Mouse (Mus musculus): Measurements from ENCODE around the gene Camkv. TPM values are rescaled to one million over a fixed set of nuclear protein-coding genes. Genes with fewer than 3 reads are reported as not detected.

Gene Camkv
- polyA plus RNA-seq, 1 experiment from 2014 or later, result 0.54 TPM

GRCm38 (mm10) chr9:107984052-107984753 is 48.7 kb downstream of the Camkv start:
- peak overlapping the region; percentile 82 for H3K4me3 ChIP-seq
- H3K9ac ChIP-seq, result peak overlapping the region; percentile 93
- H3K27me3 ChIP-seq (replicated peaks), result no peaks in the 10 kb centered on the region
- no peak for ATAC-seq
- peak overlapping the region; percentile 86 for H3K4me2 ChIP-seq
- 25% methylated on average over 19 of the region's 19 CpGs for WGBS (ENCODE audit: insufficient replicate concordance)
- no peaks in the 10 kb centered on the region for H3K9me3 ChIP-seq (replicated peaks)
- peak overlapping the region; percentile 98 for H3K27ac ChIP-seq
- H3K36me3 ChIP-seq, result peaks cover 58% of the 10 kb centered on the region
- peaks cover 80% of the 10 kb centered on the region for H3K4me1 ChIP-seq

- Histone ChIP-seq H3K9me3 (replicated peaks) (no peaks in the 10 kb centered on the region), H3K27ac (peak overlapping the region; percentile 98), H3K4me2 (peak overlapping the region; percentile 86), H3K4me1 (peaks cover 78% of the 10 kb centered on the region), H3K9ac (peak overlapping the region; percentile 93), H3K27me3 (replicated peaks) (no peaks in the 10 kb centered on the region), H3K4me3 (peak overlapping the region; percentile 82), H3K36me3 (peaks cover 53% of the 10 kb centered on the region)
- WGBS (ENCODE audit: insufficient replicate concordance), result 17% methylated on average over 9 of the region's 9 CpGs
- ATAC-seq, result no peak
Measured at GRCm38 (mm10) chr9:107984754-107985055, 49.2 kb downstream of the Camkv start.

- peaks cover 45% of the 10 kb centered on the region for H3K36me3 ChIP-seq
- H3K9me3 ChIP-seq (replicated peaks), result no peaks in the 10 kb centered on the region
- no peaks in the 10 kb centered on the region for H3K27me3 ChIP-seq (replicated peaks)
- WGBS (ENCODE audit: insufficient replicate concordance), result under 1% methylated on average over 58 of the region's 58 CpGs
- peak within 1 kb of the TSS; percentile 98 for H3K27ac ChIP-seq
- ATAC-seq, result peak; percentile 75
- H3K9ac ChIP-seq, result peak within 1 kb of the TSS; percentile 93
- peak within 1 kb of the TSS; percentile 82 for H3K4me3 ChIP-seq
- H3K4me1 ChIP-seq, result peaks cover 78% of the 10 kb centered on the region
- peak within 1 kb of the TSS; percentile 86 for H3K4me2 ChIP-seq
Measured at GRCm38 (mm10) chr9:107985131-107986119, 50.0 kb downstream of the Camkv start, which contains the start of gene Inka1. Gene Inka1, minus strand, starts transcription at chr9:107985879.

GRCm38 (mm10) chr9:107986376-107986775 is 50.9 kb downstream of the Camkv start:
- H3K4me3 ChIP-seq, result peak overlapping the region; percentile 82
- H3K36me3 ChIP-seq, result peaks cover 36% of the 10 kb centered on the region
- H3K4me1 ChIP-seq, result peaks cover 68% of the 10 kb centered on the region
- no peaks in the 10 kb centered on the region for H3K9me3 ChIP-seq (replicated peaks)
- H3K27ac ChIP-seq, result peak overlapping the region; percentile 98
- 1% methylated on average over 18 of the region's 18 CpGs for WGBS (ENCODE audit: insufficient replicate concordance)
- no peaks in the 10 kb centered on the region for H3K27me3 ChIP-seq (replicated peaks)
- ATAC-seq, result no peak
- H3K9ac ChIP-seq, result peak overlapping the region; percentile 93
- H3K4me2 ChIP-seq, result peak overlapping the region; percentile 86

GRCm38 (mm10) chr9:107987950-107988349 is 52.5 kb downstream of the Camkv start:
- ATAC-seq, result no peak
- Histone ChIP-seq H3K9me3 (replicated peaks) (no peaks in the 10 kb centered on the region), H3K9ac (no peak overlapping the region), H3K27ac (no peak overlapping the region), H3K27me3 (replicated peaks) (no peaks in the 10 kb centered on the region), H3K4me2 (no peak overlapping the region), H3K36me3 (peaks cover 20% of the 10 kb centered on the region), H3K4me1 (peaks cover 52% of the 10 kb centered on the region), H3K4me3 (no peak overlapping the region)
- WGBS (ENCODE audit: insufficient replicate concordance), result 59% methylated on average over 3 of the region's 3 CpGs

GRCm38 (mm10) chr9:107992197-107992596 is 56.7 kb downstream of the Camkv start, which contains the start of gene Cdhr4:
Gene Cdhr4, plus strand, starts transcription at chr9:107992497.
- peaks cover 22% of the 10 kb centered on the region for H3K4me1 ChIP-seq
- no peaks in the 10 kb centered on the region for H3K27me3 ChIP-seq (replicated peaks)
- no peak within 1 kb of the TSS for H3K27ac ChIP-seq
- H3K36me3 ChIP-seq, result no peaks in the 10 kb centered on the region
- H3K4me2 ChIP-seq, result no peak within 1 kb of the TSS
- H3K9me3 ChIP-seq (replicated peaks), result no peaks in the 10 kb centered on the region
- no peak within 1 kb of the TSS for H3K4me3 ChIP-seq
- H3K9ac ChIP-seq, result no peak within 1 kb of the TSS
- no peak for ATAC-seq
- WGBS (ENCODE audit: insufficient replicate concordance), result 68% methylated on average over 2 of the region's 2 CpGs

- no peaks in the 10 kb centered on the region for H3K36me3 ChIP-seq
- H3K9ac ChIP-seq, result no peak overlapping the region
- no peaks in the 10 kb centered on the region for H3K9me3 ChIP-seq (replicated peaks)
- no peak overlapping the region for H3K4me3 ChIP-seq
- no peak overlapping the region for H3K4me2 ChIP-seq
- H3K27me3 ChIP-seq (replicated peaks), result no peaks in the 10 kb centered on the region
- ATAC-seq, result no peak
- H3K27ac ChIP-seq, result no peak overlapping the region
- WGBS (ENCODE audit: insufficient replicate concordance), result 83% methylated on average over 11 of the region's 11 CpGs
- peaks cover 15% of the 10 kb centered on the region for H3K4me1 ChIP-seq
Measured at GRCm38 (mm10) chr9:107993013-107993412, 57.5 kb downstream of the Camkv start.

GRCm38 (mm10) chr9:107994464-107994863 is 59.0 kb downstream of the Camkv start:
- H3K27ac ChIP-seq, result no peak overlapping the region
- no peak overlapping the region for H3K4me3 ChIP-seq
- no peak overlapping the region for H3K9ac ChIP-seq
- 20% methylated on average over 2 of the region's 2 CpGs for WGBS (ENCODE audit: insufficient replicate concordance)
- no peaks in the 10 kb centered on the region for H3K9me3 ChIP-seq (replicated peaks)
- peaks cover 10% of the 10 kb centered on the region for H3K4me1 ChIP-seq
- no peaks in the 10 kb centered on the region for H3K27me3 ChIP-seq (replicated peaks)
- no peak overlapping the region for H3K4me2 ChIP-seq
- no peaks in the 10 kb centered on the region for H3K36me3 ChIP-seq
- no peak for ATAC-seq

GRCm38 (mm10) chr9:107995513-107995912 is 60.0 kb downstream of the Camkv start:
- Histone ChIP-seq H3K4me3 (no peak overlapping the region), H3K9ac (no peak overlapping the region), H3K4me1 (no peaks in the 10 kb centered on the region), H3K27ac (no peak overlapping the region), H3K36me3 (no peaks in the 10 kb centered on the region), H3K27me3 (replicated peaks) (no peaks in the 10 kb centered on the region), H3K9me3 (replicated peaks) (no peaks in the 10 kb centered on the region), H3K4me2 (no peak overlapping the region)
- ATAC-seq, result no peak
- WGBS (ENCODE audit: insufficient replicate concordance), result 92% methylated on average over 21 of the region's 21 CpGs

- Histone ChIP-seq H3K27ac (no peak within 1 kb of the TSS), H3K4me1 (0 out of 2 replicates have a peak, but pooled peaks cover 1% of the 10 kb centered on the region), H3K4me2 (no peak within 1 kb of the TSS), H3K27me3 (replicated peaks) (no peaks in the 10 kb centered on the region), H3K4me3 (no peak within 1 kb of the TSS), H3K9ac (no peak within 1 kb of the TSS; the same call in 1 of the 2 replicates), H3K9me3 (replicated peaks) (no peaks in the 10 kb centered on the region), H3K36me3 (no peaks in the 10 kb centered on the region)
- 81% methylated on average over 5 of the region's 5 CpGs for WGBS (ENCODE audit: insufficient replicate concordance)
- ATAC-seq, result no peak
Measured at GRCm38 (mm10) chr9:107996049-107996448, 60.6 kb downstream of the Camkv start, which contains the start of gene Gm20662. Gene Gm20662, plus strand, starts transcription at chr9:107996349.
